Mouse (Mus musculus) stomach, embryonic 15.5 days (tissue): ENCODE data around the gene Dusp2. TPM values are rescaled to one million over a fixed set of nuclear protein-coding genes. Genes with fewer than 3 reads are reported as not detected.
"Not testable (repeated sequence)": the region's sequence is repeated elsewhere in the genome, so short reads cannot be mapped to it uniquely, and the experiment has no call there.

Source experiments
- ATAC-seq: fragments of 200-750 bp; cut with Nextera tagmentation; 2 replicates; pipeline ENCODE4 v1.8.0; 2017; ENCODE audit warnings: low read depth, moderate number of reproducible peaks, moderate TSS enrichment; ENCODE audit not compliant: insufficient read depth, low FRiP score
- H3K27ac ChIP-seq: fragments of 300-500 bp; sonication (generic); 2 replicates; pipeline ENCODE4 v1.5.1; 2015; ENCODE audit warnings: mild to moderate bottlenecking, inconsistent platforms
- H3K27me3 ChIP-seq: fragments of 300-500 bp; sonication (generic); replicated peaks from 2 replicates; pipeline ENCODE4 v1.6.1; 2015; ENCODE audit warnings: inconsistent platforms
- H3K36me3 ChIP-seq: fragments of 300-500 bp; sonication (generic); 2 replicates; pipeline ENCODE4 v1.6.1; 2015; ENCODE audit warnings: inconsistent platforms
- H3K4me1 ChIP-seq: fragments of 300-500 bp; sonication (generic); 2 replicates; pipeline ENCODE4 v1.6.1; 2015; ENCODE audit warnings: inconsistent platforms
- H3K4me2 ChIP-seq: fragments of 300-500 bp; sonication (generic); 2 replicates; pipeline ENCODE4 v1.6.1; 2015; ENCODE audit warnings: mild to moderate bottlenecking, inconsistent platforms
- H3K4me3 ChIP-seq: fragments of 300-500 bp; sonication (generic); replicated peaks from 2 replicates; pipeline ENCODE4 v1.5.1; 2015; ENCODE audit warnings: inconsistent platforms
- H3K9ac ChIP-seq: fragments of 300-500 bp; sonication (generic); 2 replicates; pipeline ENCODE4 v1.6.1; 2015; ENCODE audit warnings: inconsistent platforms
- H3K9me3 ChIP-seq: fragments of 300-500 bp; sonication (generic); 2 replicates; pipeline ENCODE4 v1.6.1; 2016; ENCODE audit warnings: inconsistent platforms
- WGBS: fragments of 180-500 bp; shearing (Covaris S2); methylation state at CpG from one replicate; pipeline ENCODE4 v1.1.7; 2015; 5-methylcytosine and 5-hydroxymethylcytosine counted together
- polyA plus RNA-seq: library from polyadenylated mRNA; unstranded; fragments of >200 nt; fragmentation: Nextera tagmentation; extraction: Ambion mirVana; gene quantifications from 2 replicates; pipeline ENCODE4 v1.2.1, GENCODE M21; 2015

The Dusp2 gene
- 4.5 and 6.4 TPM in 2 replicates for polyA plus RNA-seq

DNA sequence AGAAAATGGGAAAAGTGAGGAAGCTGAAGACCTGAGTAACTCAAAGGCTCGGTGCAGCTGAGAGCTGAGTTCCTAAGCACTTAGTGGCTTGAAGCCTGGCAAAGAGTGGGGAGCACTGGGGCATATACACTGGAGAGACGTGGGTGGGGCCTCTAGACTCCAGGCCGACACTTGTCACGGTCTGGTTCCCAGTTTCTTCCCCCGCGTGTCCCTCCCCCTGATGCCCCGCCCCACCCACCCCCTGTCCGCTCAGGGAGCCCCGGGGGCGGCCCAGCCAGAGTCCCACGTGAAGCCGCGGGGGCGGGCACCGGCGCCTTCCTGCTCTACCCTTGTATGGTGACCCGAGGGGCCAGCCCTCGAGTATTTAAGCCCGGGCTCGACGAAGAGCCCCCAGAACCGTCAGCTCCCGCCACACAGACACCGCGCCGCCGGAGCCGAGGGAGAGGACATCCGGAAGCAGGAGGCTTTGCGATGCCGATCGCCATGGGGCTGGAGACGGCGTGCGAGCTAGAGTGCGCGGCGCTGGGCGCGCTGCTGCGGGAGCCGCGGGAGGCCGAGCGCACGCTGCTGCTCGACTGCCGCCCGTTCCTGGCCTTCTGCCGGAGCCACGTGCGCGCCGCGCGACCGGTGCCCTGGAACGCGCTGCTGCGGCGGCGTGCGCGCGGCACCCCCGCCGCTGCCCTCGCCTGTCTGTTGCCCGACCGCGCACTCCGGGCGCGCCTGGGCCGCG is at the start of gene Dusp2:
Gene Dusp2 (plus strand): TSS at position 393 of the 730 bp plus-strand sequence.
- under 1% methylated on average over 69 of the region's 76 CpGs for WGBS
- Histone ChIP-seq H3K9ac (peak within 1 kb of the TSS; percentile 25; the same call in 1 of the 2 replicates), H3K4me3 (peak within 1 kb of the TSS; percentile 55), H3K27me3 (peaks cover 32% of the 10 kb centered on the region), H3K4me1 (0 out of 2 replicates have a peak, but pooled peaks cover 7% of the 10 kb centered on the region), H3K27ac (no peak within 1 kb of the TSS), H3K36me3 (no peaks in the 10 kb centered on the region), H3K9me3 (no peaks in the 10 kb centered on the region), H3K4me2 (peak within 1 kb of the TSS; percentile 97)
- peak; percentile 74 for ATAC-seq

DNA sequence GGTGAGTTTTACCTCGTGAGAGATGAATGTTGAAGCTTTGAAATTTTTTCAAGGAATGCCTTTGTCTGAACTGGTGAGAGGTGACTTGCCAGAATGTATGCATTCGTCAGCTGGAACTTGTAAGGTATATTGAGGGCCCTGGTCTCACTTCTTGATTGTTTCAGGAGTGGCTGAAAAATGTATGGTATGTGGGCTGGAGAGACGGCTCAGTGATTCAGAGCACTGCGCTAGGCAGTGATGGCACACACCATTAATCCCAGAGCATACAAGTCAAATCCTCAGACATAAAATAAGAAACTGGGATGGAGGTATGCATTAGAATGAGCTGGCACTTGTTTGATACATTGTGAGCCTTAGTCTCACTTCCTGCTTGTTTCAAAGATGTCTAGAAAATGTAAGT is 43.7 kb upstream of the Dusp2 start:
- Histone ChIP-seq H3K27me3 (no peaks in the 10 kb centered on the region), H3K4me1 (no peaks in the 10 kb centered on the region), H3K27ac (no peak overlapping the region), H3K36me3 (peaks cover 22% of the 10 kb centered on the region), H3K9me3 (no peaks in the 10 kb centered on the region), H3K4me3 (no peak overlapping the region), H3K4me2 (no peak overlapping the region), H3K9ac (no peak overlapping the region)
- ATAC-seq: no peak
- 65% methylated on average over 4 of the region's 4 CpGs for WGBS

DNA sequence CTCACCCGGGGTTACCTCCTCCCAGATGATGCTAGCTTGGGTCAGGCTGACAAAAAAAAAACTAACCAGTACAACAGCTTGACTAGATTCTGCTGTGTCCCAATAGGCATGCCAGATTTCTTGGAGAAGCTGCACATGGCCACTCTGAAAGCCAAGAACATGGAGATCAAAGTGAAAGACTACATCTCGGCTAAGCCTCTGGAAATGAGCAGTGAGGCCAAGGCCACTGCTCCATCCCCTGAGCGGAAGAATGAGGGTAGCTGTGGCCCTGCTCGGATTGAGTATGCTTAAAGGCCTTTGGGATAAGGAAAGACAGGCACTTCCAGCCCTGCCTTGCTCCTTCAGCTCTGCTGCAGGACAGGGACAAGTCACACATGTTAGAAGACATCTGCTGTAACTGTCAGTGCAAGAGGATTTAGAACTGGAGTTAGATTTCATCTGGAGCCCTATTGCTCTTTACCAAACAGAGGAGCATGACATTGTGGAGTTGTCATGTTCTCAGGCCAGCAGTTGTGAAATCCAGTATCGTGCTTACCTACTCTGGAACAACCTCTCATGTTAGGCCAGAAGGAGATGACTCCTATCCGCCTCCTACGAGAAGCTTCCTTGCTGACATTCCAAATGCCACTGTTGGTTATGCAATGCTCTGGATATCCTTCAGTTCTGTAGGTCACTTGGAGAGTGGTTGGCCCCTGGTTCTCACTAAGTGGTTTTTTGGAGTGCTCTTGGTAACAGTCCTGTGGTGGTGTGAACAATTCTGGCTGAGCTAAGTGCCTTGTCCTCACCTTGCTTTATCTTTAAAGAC is 38.8 kb upstream of the Dusp2 start:
- Histone ChIP-seq H3K9me3 (no peaks in the 10 kb centered on the region), H3K4me3 (no peak overlapping the region), H3K9ac (no peak overlapping the region), H3K27me3 (no peaks in the 10 kb centered on the region), H3K36me3 (peaks cover 33% of the 10 kb centered on the region), H3K27ac (no peak overlapping the region), H3K4me2 (no peak overlapping the region), H3K4me1 (no peaks in the 10 kb centered on the region)
- ATAC-seq: no peak
- WGBS: 87% methylated on average over 7 of the region's 7 CpGs

DNA sequence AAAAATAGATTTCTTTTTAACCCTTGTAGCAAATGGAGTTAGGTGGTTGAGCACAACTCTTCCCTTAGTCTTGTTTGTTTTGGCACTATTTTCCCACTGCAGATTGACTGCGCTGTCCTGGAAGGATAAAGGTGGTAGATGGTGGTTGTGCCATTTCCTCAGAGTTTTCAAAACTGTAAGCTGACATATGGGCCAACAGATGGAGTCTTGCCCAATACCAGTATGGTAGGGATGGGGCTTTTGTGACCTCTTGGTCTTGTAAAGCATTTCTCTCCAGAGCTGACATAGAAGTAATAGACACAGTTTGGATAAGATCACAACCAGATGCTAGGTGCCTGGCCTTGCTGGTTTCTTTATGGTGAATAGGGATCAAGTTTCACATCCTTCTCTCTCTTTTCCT is 37.9 kb upstream of the Dusp2 start:
- peaks cover 33% of the 10 kb centered on the region for H3K36me3 ChIP-seq
- no peaks in the 10 kb centered on the region for H3K27me3 ChIP-seq
- WGBS: 94% methylated on average over 1 of the region's 1 CpGs
- no peak overlapping the region for H3K27ac ChIP-seq
- H3K4me3 ChIP-seq: no peak overlapping the region
- H3K9me3 ChIP-seq: no peaks in the 10 kb centered on the region
- no peak for ATAC-seq
- H3K4me2 ChIP-seq: no peak overlapping the region
- no peaks in the 10 kb centered on the region for H3K4me1 ChIP-seq
- H3K9ac ChIP-seq: no peak overlapping the region

DNA sequence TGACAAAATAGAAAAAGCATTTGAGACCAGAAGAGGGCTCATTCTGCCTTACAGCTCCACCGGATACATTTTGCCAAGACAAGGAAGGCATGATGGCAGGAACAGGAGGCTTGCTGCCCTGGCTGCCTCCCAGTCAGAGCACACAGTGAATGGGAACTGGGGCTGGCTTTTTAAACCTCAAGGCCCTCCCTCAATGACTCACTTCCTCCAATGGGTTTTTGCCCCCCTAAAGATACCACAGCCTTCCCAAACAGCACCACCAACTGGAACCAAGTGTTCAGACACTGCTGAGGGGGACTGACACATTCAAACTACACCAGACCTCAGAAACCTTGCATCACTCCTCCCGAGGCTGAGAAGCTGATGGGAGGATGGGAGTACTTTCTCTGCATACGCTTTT is 35.3 kb upstream of the Dusp2 start:
- H3K27me3 ChIP-seq: no peaks in the 10 kb centered on the region
- H3K4me1 ChIP-seq: no peaks in the 10 kb centered on the region
- 75% methylated on average over 3 of the region's 3 CpGs for WGBS
- no peak overlapping the region for H3K4me3 ChIP-seq
- no peak overlapping the region for H3K27ac ChIP-seq
- no peak for ATAC-seq
- peaks cover 28% of the 10 kb centered on the region for H3K36me3 ChIP-seq
- H3K4me2 ChIP-seq: no peak overlapping the region
- no peaks in the 10 kb centered on the region for H3K9me3 ChIP-seq
- H3K9ac ChIP-seq: no peak overlapping the region

DNA sequence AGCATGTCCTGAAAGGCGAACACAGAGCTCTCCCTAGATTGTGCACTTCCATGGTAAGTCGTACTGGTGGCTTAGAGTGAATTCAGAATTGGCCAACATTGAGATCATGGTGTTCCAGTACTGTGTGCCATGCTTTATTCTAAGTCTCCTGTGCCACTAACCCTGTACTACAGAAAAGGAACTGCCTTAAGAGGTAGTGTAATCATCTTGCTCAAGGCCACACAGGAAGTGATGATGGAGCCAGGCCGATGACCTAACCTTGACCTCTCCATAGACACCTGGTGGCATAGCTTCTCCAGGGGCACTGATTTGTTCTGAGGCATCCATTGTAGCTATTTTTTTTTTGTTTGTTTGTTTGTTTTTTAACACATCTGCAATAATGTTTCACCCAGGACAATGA is 34.1 kb upstream of the Dusp2 start:
- H3K27ac ChIP-seq: no peak overlapping the region
- H3K4me1 ChIP-seq: no peaks in the 10 kb centered on the region
- no peaks in the 10 kb centered on the region for H3K27me3 ChIP-seq
- H3K9me3 ChIP-seq: no peaks in the 10 kb centered on the region
- peaks cover 22% of the 10 kb centered on the region for H3K36me3 ChIP-seq
- no peak overlapping the region for H3K9ac ChIP-seq
- H3K4me3 ChIP-seq: no peak overlapping the region
- H3K4me2 ChIP-seq: no peak overlapping the region
- no peak for ATAC-seq
- WGBS: 90% methylated on average over 3 of the region's 3 CpGs

DNA sequence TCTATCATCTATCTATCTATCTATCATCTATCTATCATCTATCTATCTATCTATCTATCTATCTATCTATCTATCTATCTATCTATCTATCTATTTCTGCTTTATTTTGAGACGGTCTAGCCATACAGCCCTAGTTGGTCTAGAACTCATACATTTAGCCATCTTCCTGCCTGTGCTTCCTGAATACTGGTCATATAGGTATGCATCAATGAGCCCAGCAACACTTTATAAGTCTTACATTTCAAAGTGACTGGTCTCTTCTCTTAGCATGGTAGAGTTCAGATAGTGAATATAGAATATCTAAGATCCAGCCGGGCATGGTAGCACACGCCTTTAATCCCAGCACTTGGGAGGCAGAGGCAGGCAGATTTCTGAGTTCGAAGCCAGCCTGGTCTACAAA is 31.8 kb upstream of the Dusp2 start:
- H3K4me3 ChIP-seq, ATAC-seq, H3K36me3 ChIP-seq, H3K9ac ChIP-seq, H3K4me2 ChIP-seq, H3K27ac ChIP-seq, H3K9me3 ChIP-seq, H3K4me1 ChIP-seq, H3K27me3 ChIP-seq: not testable (repeated sequence)
- 91% methylated on average over 4 of the region's 4 CpGs for WGBS

DNA sequence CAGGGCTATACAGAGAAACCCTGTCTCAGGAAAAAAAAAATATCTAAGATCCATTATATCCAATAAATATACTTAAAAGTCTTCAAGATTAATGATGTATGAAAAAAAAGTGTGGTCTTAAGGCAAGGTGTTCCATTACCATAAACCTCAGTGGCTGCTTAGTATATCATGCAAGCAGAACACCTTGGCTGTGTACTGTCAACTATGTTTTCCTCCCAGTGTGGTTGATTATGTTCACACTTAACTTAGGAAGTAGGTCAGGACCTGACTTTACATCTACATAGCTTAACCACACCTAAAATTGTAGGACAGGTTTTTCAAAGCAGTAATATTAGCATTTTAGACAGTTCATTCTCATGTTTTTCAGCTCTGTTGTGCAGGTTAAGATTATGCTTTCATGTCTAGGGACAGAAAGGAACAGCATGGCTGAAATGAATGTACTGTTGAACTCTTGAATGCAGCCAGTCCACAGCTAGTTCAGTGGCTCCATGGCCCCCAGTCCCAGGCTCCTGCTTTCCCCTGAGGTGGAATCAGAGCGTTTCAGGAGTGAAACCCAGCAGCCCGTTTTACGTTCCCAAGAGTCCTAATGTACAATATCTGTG is 31.2 kb upstream of the Dusp2 start:
- whole genome bisulfite sequencing: 91% methylated on average over 3 of the region's 3 CpGs
- no peak for ATAC-seq
- Histone ChIP-seq H3K4me3 (no peak overlapping the region), H3K27me3 (no peaks in the 10 kb centered on the region), H3K4me2 (no peak overlapping the region), H3K4me1 (no peaks in the 10 kb centered on the region), H3K9ac (no peak overlapping the region), H3K9me3 (no peaks in the 10 kb centered on the region), H3K27ac (no peak overlapping the region), H3K36me3 (no peaks in the 10 kb centered on the region; the same call in 1 of the 2 replicates)

DNA sequence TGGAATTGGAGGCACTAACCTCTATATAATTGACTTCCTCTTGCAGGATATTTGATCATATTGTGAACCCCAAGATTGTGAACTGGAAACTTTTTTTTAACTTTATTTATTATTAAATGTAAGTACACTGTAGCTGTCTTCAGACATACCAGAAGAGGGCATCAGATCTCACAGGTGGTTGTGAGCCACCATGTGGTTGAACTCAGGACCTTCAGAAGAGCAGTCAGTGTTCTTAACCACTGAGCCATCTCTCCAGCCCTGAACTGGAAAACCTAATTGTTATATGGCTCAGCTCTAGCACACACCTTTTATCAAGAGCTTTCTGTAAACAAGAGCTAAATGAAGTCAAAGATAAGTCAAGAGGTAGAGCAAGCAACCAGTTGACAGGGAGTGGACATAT is 29.8 kb upstream of the Dusp2 start:
- no peak overlapping the region for H3K27ac ChIP-seq
- H3K9me3 ChIP-seq: no peaks in the 10 kb centered on the region
- H3K27me3 ChIP-seq: no peaks in the 10 kb centered on the region
- no peak for ATAC-seq
- no peak overlapping the region for H3K4me3 ChIP-seq
- no peaks in the 10 kb centered on the region for H3K4me1 ChIP-seq
- H3K9ac ChIP-seq: no peak overlapping the region
- H3K4me2 ChIP-seq: no peak overlapping the region
- no peaks in the 10 kb centered on the region for H3K36me3 ChIP-seq

DNA sequence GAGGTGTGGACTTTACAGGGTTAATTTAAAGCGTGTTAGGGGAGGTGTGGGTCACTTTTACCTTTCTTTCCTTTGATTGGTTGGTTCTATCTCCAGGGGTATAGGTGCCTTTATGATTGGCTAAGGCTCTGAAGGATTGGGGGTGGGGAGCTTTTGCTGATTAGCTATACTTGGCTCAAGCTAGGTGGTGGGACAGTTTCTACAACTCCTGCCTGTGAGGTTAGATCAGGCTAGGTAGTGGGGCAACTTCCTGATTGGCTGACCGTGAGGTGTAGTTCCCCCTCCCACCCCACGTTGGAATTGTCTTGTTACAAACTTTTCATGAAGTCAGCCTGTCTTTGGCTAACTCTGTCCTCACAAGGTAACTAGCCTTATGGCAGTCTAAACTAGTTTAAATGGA is 28.8 kb upstream of the Dusp2 start:
- 41% methylated on average over 3 of the region's 3 CpGs for WGBS
- H3K27me3 ChIP-seq: no peaks in the 10 kb centered on the region
- H3K9me3 ChIP-seq: no peaks in the 10 kb centered on the region
- H3K9ac ChIP-seq: no peak overlapping the region
- H3K4me3 ChIP-seq: no peak overlapping the region
- no peaks in the 10 kb centered on the region for H3K4me1 ChIP-seq
- no peak overlapping the region for H3K4me2 ChIP-seq
- ATAC-seq: no peak
- no peak overlapping the region for H3K27ac ChIP-seq
- no peaks in the 10 kb centered on the region for H3K36me3 ChIP-seq

DNA sequence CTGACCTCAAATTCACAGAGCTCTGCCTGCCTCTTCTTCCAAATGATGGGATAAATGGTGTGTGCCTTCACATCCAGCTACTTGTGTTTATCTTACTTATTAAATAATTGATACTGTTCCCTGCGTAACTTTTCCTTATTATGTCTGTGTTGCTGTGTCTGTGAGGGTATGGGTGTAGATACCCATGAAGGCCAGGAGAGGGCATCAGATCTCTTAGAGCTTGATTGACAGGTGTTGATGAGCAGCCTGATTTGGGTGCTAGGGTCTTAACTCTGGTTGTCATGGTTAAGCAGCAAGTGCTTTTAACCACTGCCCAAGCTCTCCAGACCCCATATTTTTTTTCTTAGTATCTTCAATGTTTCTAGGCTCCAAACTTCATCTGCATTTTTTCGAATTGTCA is 27.3 kb upstream of the Dusp2 start:
- H3K4me3 ChIP-seq: no peak overlapping the region
- H3K27me3 ChIP-seq: no peaks in the 10 kb centered on the region
- no peak overlapping the region for H3K27ac ChIP-seq
- H3K9me3 ChIP-seq: no peaks in the 10 kb centered on the region
- no peak overlapping the region for H3K4me2 ChIP-seq
- H3K4me1 ChIP-seq: no peaks in the 10 kb centered on the region
- no peak overlapping the region for H3K9ac ChIP-seq
- ATAC-seq: no peak
- no peaks in the 10 kb centered on the region for H3K36me3 ChIP-seq
- WGBS: 88% methylated on average over 2 of the region's 2 CpGs

DNA sequence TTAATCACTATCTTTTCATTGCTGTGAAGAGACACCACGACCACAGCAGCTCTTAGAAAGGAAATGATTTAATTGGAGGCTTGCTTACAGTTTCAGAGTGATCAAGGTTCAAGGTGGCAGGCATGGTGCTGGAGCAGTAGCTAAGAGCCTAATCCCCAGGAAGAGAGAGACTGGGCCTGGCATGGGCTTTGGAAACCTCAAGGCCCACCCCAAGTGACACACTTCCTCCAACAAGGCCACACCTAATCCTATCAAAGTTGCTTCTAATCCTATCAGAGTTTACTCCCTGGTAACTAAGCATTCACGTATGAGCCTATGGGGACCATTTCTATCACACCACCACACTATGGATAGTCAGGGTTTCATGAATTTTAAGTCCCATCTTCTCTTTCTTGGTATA is 25.7 kb upstream of the Dusp2 start:
- no peak for ATAC-seq
- Histone ChIP-seq H3K36me3 (no peaks in the 10 kb centered on the region), H3K27me3 (no peaks in the 10 kb centered on the region), H3K9ac (no peak overlapping the region), H3K4me3 (no peak overlapping the region), H3K4me2 (no peak overlapping the region), H3K27ac (no peak overlapping the region), H3K9me3 (no peaks in the 10 kb centered on the region), H3K4me1 (no peaks in the 10 kb centered on the region)
- WGBS: 38% methylated on average over 2 of the region's 2 CpGs
